Mouse (Mus musculus) intestine, embryonic 15.5 days (tissue): ENCODE measurements around the gene Grk4. TPM values are rescaled to one million over a fixed set of nuclear protein-coding genes. Genes with fewer than 3 reads are reported as not detected.

ENCODE experiments used
- ATAC-seq: fragments of 200-750 bp; cut with Nextera tagmentation; 2 replicates; pipeline ENCODE4 v1.8.0; 2017; ENCODE audit warnings: moderate TSS enrichment, moderate library complexity
- H3K27ac ChIP-seq: fragments of 300-500 bp; sonication (generic); 2 replicates; pipeline ENCODE4 v1.5.1; 2015; ENCODE audit warnings: mild to moderate bottlenecking, inconsistent platforms
- H3K27me3 ChIP-seq: fragments of 300-500 bp; sonication (generic); replicated peaks from 2 replicates; pipeline ENCODE4 v1.6.1; 2015; ENCODE audit warnings: inconsistent platforms
- H3K36me3 ChIP-seq: fragments of 300-500 bp; sonication (generic); 2 replicates; pipeline ENCODE4 v1.6.1; 2015; ENCODE audit warnings: inconsistent platforms
- H3K4me1 ChIP-seq: fragments of 300-500 bp; sonication (generic); replicated peaks from 2 replicates; pipeline ENCODE4 v1.6.1; 2015; ENCODE audit warnings: inconsistent platforms
- H3K4me2 ChIP-seq: fragments of 300-500 bp; sonication (generic); replicated peaks from 2 replicates; pipeline ENCODE4 v1.6.1; 2015; ENCODE audit warnings: mild to moderate bottlenecking, inconsistent platforms
- H3K4me3 ChIP-seq: fragments of 300-500 bp; sonication (generic); replicated peaks from 2 replicates; pipeline ENCODE4 v1.5.1; 2015; ENCODE audit warnings: inconsistent platforms
- H3K9ac ChIP-seq: fragments of 300-500 bp; sonication (generic); 2 replicates; pipeline ENCODE4 v1.6.1; 2015; ENCODE audit warnings: inconsistent platforms
- H3K9me3 ChIP-seq: fragments of 300-500 bp; sonication (generic); 2 replicates; pipeline ENCODE4 v1.6.1; 2016; ENCODE audit warnings: inconsistent platforms
- WGBS: fragments of 180-500 bp; shearing (Covaris S2); methylation state at CpG from one replicate; pipeline ENCODE4 v1.1.7; 2015; 5-methylcytosine and 5-hydroxymethylcytosine counted together
- polyA plus RNA-seq: library from polyadenylated mRNA; unstranded; fragments of >200 nt; fragmentation: Nextera tagmentation; extraction: Ambion mirVana; gene quantifications from 2 replicates; pipeline ENCODE4 v1.2.1, GENCODE M21; 2015

Grk4 gene
- polyA plus RNA-seq, result 2.6 TPM in 2 replicates

- under 1% methylated on average over 60 of the region's 60 CpGs for WGBS
- no peaks in the 10 kb centered on the region for H3K9me3 ChIP-seq
- H3K4me1 ChIP-seq, result peaks cover 5% of the 10 kb centered on the region; the same call in 1 of the 2 replicates
- no peaks in the 10 kb centered on the region for H3K27me3 ChIP-seq
- ATAC-seq, result peak; percentile 100
- peak within 1 kb of the TSS; percentile 70 for H3K4me2 ChIP-seq
- peak within 1 kb of the TSS; percentile 79 for H3K27ac ChIP-seq
- H3K9ac ChIP-seq, result peak within 1 kb of the TSS; percentile 63
- H3K4me3 ChIP-seq, result peak within 1 kb of the TSS; percentile 74
- H3K36me3 ChIP-seq, result peaks cover 12% of the 10 kb centered on the region
Measured at GRCm38 (mm10) chr5:34659686-34660590, at the start of gene Grk4, which contains the start of gene Nop14. Gene Grk4, plus strand, starts transcription at chr5:34660379. Gene Nop14, minus strand, starts transcription at chr5:34660148.

- 95% methylated on average over 2 of the region's 2 CpGs for WGBS
- no peak overlapping the region for H3K4me3 ChIP-seq
- no peak overlapping the region for H3K9ac ChIP-seq
- H3K4me1 ChIP-seq, result peaks cover 13% of the 10 kb centered on the region
- H3K27me3 ChIP-seq, result no peaks in the 10 kb centered on the region
- H3K27ac ChIP-seq, result no peak overlapping the region
- H3K9me3 ChIP-seq, result no peaks in the 10 kb centered on the region
- H3K4me2 ChIP-seq, result no peak overlapping the region
- H3K36me3 ChIP-seq, result peaks cover 46% of the 10 kb centered on the region
- no peak for ATAC-seq
Measured at GRCm38 (mm10) chr5:34632996-34633395, 27.2 kb upstream of the Grk4 start.

- Histone ChIP-seq H3K9me3 (no peaks in the 10 kb centered on the region), H3K4me2 (no peak overlapping the region), H3K4me1 (peaks cover 13% of the 10 kb centered on the region), H3K4me3 (no peak overlapping the region), H3K36me3 (peaks cover 39% of the 10 kb centered on the region), H3K27ac (no peak overlapping the region), H3K9ac (no peak overlapping the region), H3K27me3 (no peaks in the 10 kb centered on the region)
- ATAC-seq, result no peak
- WGBS, result 58% methylated on average over 4 of the region's 4 CpGs
Measured at GRCm38 (mm10) chr5:34633641-34634040, 26.5 kb upstream of the Grk4 start.

GRCm38 (mm10) chr5:34634746-34635400 lies 25.3 kb upstream of the Grk4 start:
- Histone ChIP-seq H3K27ac (no peak overlapping the region), H3K27me3 (no peaks in the 10 kb centered on the region), H3K36me3 (peaks cover 46% of the 10 kb centered on the region), H3K4me2 (no peak overlapping the region), H3K9ac (no peak overlapping the region), H3K9me3 (no peaks in the 10 kb centered on the region), H3K4me3 (no peak overlapping the region), H3K4me1 (peaks cover 13% of the 10 kb centered on the region)
- WGBS, result 90% methylated on average over 13 of the region's 13 CpGs
- ATAC-seq, result no peak

GRCm38 (mm10) chr5:34635665-34636192 lies 24.4 kb upstream of the Grk4 start:
- H3K27me3 ChIP-seq, result no peaks in the 10 kb centered on the region
- peaks cover 47% of the 10 kb centered on the region for H3K36me3 ChIP-seq
- no peaks in the 10 kb centered on the region for H3K9me3 ChIP-seq
- peak overlapping the region; percentile 95 for H3K4me2 ChIP-seq
- H3K4me3 ChIP-seq, result peak overlapping the region; percentile 69
- 62% methylated on average over 10 of the region's 10 CpGs for WGBS
- peak overlapping the region; percentile 80 for H3K9ac ChIP-seq
- H3K4me1 ChIP-seq, result peaks cover 13% of the 10 kb centered on the region
- peak overlapping the region; percentile 91; the same call in 1 of the 2 replicates for H3K27ac ChIP-seq
- no peak for ATAC-seq

- WGBS, result under 1% methylated on average over 48 of the region's 48 CpGs
- H3K4me1 ChIP-seq, result peaks cover 13% of the 10 kb centered on the region
- H3K9me3 ChIP-seq, result no peaks in the 10 kb centered on the region
- H3K9ac ChIP-seq, result peak within 1 kb of the TSS; percentile 80
- H3K4me2 ChIP-seq, result peak within 1 kb of the TSS; percentile 95
- peak; percentile 91 for ATAC-seq
- peak within 1 kb of the TSS; percentile 91 for H3K27ac ChIP-seq
- H3K36me3 ChIP-seq, result peaks cover 43% of the 10 kb centered on the region
- no peaks in the 10 kb centered on the region for H3K27me3 ChIP-seq
- peak within 1 kb of the TSS; percentile 69 for H3K4me3 ChIP-seq
Measured at GRCm38 (mm10) chr5:34636481-34637287, 23.5 kb upstream of the Grk4 start, which contains the start of gene Mfsd10. Gene Mfsd10, minus strand, starts transcription at chr5:34637212.

GRCm38 (mm10) chr5:34637591-34638156 lies 22.5 kb upstream of the Grk4 start:
- H3K4me3 ChIP-seq, result no peak overlapping the region
- peak overlapping the region; percentile 80; the same call in 1 of the 2 replicates for H3K9ac ChIP-seq
- H3K4me2 ChIP-seq, result peak overlapping the region; percentile 95; the same call in 1 of the 2 replicates
- 83% methylated on average over 7 of the region's 7 CpGs for WGBS
- H3K4me1 ChIP-seq, result peaks cover 13% of the 10 kb centered on the region
- no peaks in the 10 kb centered on the region for H3K27me3 ChIP-seq
- H3K27ac ChIP-seq, result no peak overlapping the region
- ATAC-seq, result no peak
- peaks cover 41% of the 10 kb centered on the region for H3K36me3 ChIP-seq
- no peaks in the 10 kb centered on the region for H3K9me3 ChIP-seq

GRCm38 (mm10) chr5:34641991-34642390 lies 18.2 kb upstream of the Grk4 start:
- Histone ChIP-seq H3K4me1 (0 out of 2 replicates have a peak, but pooled peaks cover 3% of the 10 kb centered on the region), H3K27ac (no peak overlapping the region), H3K27me3 (no peaks in the 10 kb centered on the region), H3K9ac (no peak overlapping the region), H3K4me2 (no peak overlapping the region), H3K36me3 (peaks cover 49% of the 10 kb centered on the region), H3K4me3 (no peak overlapping the region), H3K9me3 (no peaks in the 10 kb centered on the region)
- WGBS, result 90% methylated on average over 3 of the region's 3 CpGs
- no peak for ATAC-seq

- WGBS, result 69% methylated on average over 5 of the region's 5 CpGs
- Histone ChIP-seq H3K9me3 (no peaks in the 10 kb centered on the region), H3K36me3 (peaks cover 55% of the 10 kb centered on the region)
Measured at GRCm38 (mm10) chr5:34642932-34643331, 17.2 kb upstream of the Grk4 start.

GRCm38 (mm10) chr5:34647581-34647980 lies 12.6 kb upstream of the Grk4 start:
- H3K27me3 ChIP-seq, result no peaks in the 10 kb centered on the region
- H3K36me3 ChIP-seq, result peaks cover 68% of the 10 kb centered on the region
- no peak overlapping the region for H3K4me3 ChIP-seq
- no peak overlapping the region for H3K4me2 ChIP-seq
- H3K27ac ChIP-seq, result no peak overlapping the region
- 50% methylated on average over 4 of the region's 4 CpGs for WGBS
- no peaks in the 10 kb centered on the region for H3K4me1 ChIP-seq
- H3K9ac ChIP-seq, result no peak overlapping the region
- ATAC-seq, result no peak
- H3K9me3 ChIP-seq, result no peaks in the 10 kb centered on the region

More at GRCm38 (mm10) chr5:34642932-34643331, 17.2 kb upstream of the Grk4 start:
- Histone ChIP-seq H3K27me3 (no peaks in the 10 kb centered on the region), H3K27ac (no peak overlapping the region), H3K4me1 (no peaks in the 10 kb centered on the region), H3K9ac (no peak overlapping the region), H3K4me2 (no peak overlapping the region), H3K4me3 (no peak overlapping the region)
- ATAC-seq, result peak; percentile 74

GRCm38 (mm10) chr5:34652961-34653360 lies 7.2 kb upstream of the Grk4 start:
- H3K9ac ChIP-seq, result no peak overlapping the region
- ATAC-seq, result no peak
- H3K4me2 ChIP-seq, result no peak overlapping the region
- H3K4me1 ChIP-seq, result no peaks in the 10 kb centered on the region
- H3K36me3 ChIP-seq, result peaks cover 60% of the 10 kb centered on the region
- no peaks in the 10 kb centered on the region for H3K9me3 ChIP-seq
- 84% methylated on average over 5 of the region's 5 CpGs for WGBS
- no peak overlapping the region for H3K4me3 ChIP-seq
- no peaks in the 10 kb centered on the region for H3K27me3 ChIP-seq
- no peak overlapping the region for H3K27ac ChIP-seq
